Mouse (Mus musculus) lung, postnatal 0 days (tissue): ENCODE measurements around the gene Gadl1. TPM values are rescaled to one million over a fixed set of nuclear protein-coding genes. Genes with fewer than 3 reads are reported as not detected.

ENCODE experiments used
- ATAC-seq: fragments of 200-750 bp; cut with Nextera tagmentation; 2 replicates; pipeline ENCODE4 v1.8.0; 2017; ENCODE audit warnings: moderate library complexity
- DNase-seq: peaks from one replicate; pipeline ENCODE4 v3.0.0-alpha.2; 2016; ENCODE audit warnings: low spot score
- H3K27ac ChIP-seq: fragments of 300-500 bp; sonication (generic); 2 replicates; pipeline ENCODE4 v1.5.1; 2014; ENCODE audit warnings: antibody characterized with exemption, mild to moderate bottlenecking, low read length, mixed read lengths
- H3K27me3 ChIP-seq: fragments of 300-500 bp; sonication (generic); replicated peaks from 2 replicates; pipeline ENCODE4 v1.6.1; 2014; ENCODE audit warnings: low read length, mixed read lengths; ENCODE audit not compliant: insufficient read depth
- H3K36me3 ChIP-seq: fragments of 300-500 bp; sonication (generic); 2 replicates; pipeline ENCODE4 v1.6.1; 2014; ENCODE audit warnings: low read length, mixed read lengths; ENCODE audit not compliant: insufficient read depth
- H3K4me1 ChIP-seq: fragments of 300-500 bp; sonication (generic); 2 replicates; pipeline ENCODE4 v1.6.1; 2014; ENCODE audit warnings: antibody characterized with exemption, low read depth, low read length, mixed read lengths; ENCODE audit not compliant: insufficient read depth
- H3K4me2 ChIP-seq: fragments of 300-500 bp; sonication (generic); replicated peaks from 2 replicates; pipeline ENCODE4 v1.6.1; 2014; ENCODE audit warnings: low read depth, mild to moderate bottlenecking, low read length, moderate library complexity, mixed read lengths
- H3K4me3 ChIP-seq: fragments of 300-500 bp; sonication (generic); 2 replicates; pipeline ENCODE4 v1.5.1; 2014; ENCODE audit warnings: low read depth, low read length
- H3K9ac ChIP-seq: fragments of 300-500 bp; sonication (generic); replicated peaks from 2 replicates; pipeline ENCODE4 v1.6.1; 2014; ENCODE audit warnings: low read depth, mild to moderate bottlenecking
- H3K9me3 ChIP-seq: fragments of 300-500 bp; sonication (generic); 2 replicates; pipeline ENCODE4 v1.6.1; 2016; ENCODE audit warnings: low read length, mixed read lengths
- CTCF ChIP-seq: IDR thresholded peaks from 2 replicates; pipeline ENCODE4 v1.5.1; 2016; ENCODE audit warnings: antibody characterized with exemption, mild to moderate bottlenecking
- EP300 ChIP-seq: IDR thresholded peaks from 2 replicates; pipeline ENCODE4 v1.6.1; 2016; ENCODE audit warnings: antibody characterized with exemption, mild to moderate bottlenecking, control low read depth
- WGBS: fragments of 180-500 bp; shearing (Covaris S2); extraction: QIAGEN DNeasy Blood & Tissue Kit; methylation state at CpG from one replicate; pipeline ENCODE4 v1.1.7; 2014; 5-methylcytosine and 5-hydroxymethylcytosine counted together
- polyA plus RNA-seq: library from polyadenylated mRNA; unstranded; fragments of >200 nt; fragmentation: Nextera tagmentation; extraction: Ambion mirVana; gene quantifications from 2 replicates; pipeline ENCODE4 v1.2.1, GENCODE M21; 2015

The Gadl1 gene
- polyA plus RNA-seq, 1 experiment from 2014 or later = 0.47 TPM

DNA sequence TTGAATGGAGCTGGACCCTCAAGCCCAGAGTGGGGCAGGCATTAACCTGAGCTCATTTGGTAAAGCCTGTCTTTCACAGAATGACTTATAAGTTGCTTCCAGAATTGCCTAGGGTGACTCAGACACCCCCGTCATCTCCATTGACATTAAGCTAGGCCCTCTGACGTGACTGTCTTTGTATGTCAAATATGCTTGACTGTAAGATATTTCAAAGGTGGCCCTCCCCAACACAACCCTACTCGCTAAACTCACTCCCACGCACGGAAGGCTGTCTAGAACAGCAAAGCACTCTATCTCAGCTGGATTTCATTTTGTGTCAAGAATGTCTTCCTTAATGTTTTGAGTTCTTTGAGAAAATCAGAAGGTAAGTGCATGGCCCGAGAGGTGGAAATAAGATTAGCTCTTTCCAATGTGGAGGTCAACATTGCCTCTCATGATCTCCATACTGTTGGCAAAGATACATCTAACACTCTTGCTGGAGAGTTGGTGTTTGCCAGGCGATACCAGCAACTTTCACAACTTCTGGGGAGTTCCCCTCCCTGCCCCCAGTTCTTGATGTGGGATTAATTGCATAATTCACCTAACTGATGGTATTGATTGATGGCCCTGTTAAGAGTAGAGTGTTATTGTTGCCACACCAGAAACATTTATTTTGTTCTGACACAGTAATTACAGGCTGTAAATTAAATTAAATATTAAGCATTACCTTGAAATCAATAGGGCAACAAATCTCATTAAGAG lies 182.0 kb downstream of the Gadl1 start:
- TF ChIP-seq EP300 = no peak
- no peak for TF ChIP-seq CTCF

DNA sequence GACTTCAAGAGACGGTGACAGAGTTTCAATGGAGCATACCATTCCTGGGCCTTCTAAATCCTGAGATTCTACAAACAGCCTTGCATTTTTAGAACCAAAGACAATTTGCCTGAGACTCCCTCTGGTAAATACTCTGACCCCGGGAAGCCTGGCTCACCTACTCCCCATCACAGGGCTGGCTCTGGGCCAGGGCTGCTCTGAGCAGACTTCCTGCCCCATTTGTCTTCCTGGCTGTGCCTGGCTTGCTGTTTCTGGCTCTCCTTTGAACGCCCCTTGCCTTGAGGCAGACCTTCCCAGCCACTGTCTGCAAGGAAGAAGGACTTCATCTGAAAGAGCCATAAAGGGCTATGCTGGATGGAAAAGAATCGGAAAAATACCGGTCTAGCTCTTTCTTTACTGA lies 182.7 kb downstream of the Gadl1 start:
- peak; percentile 42 for DNase-seq
- Histone ChIP-seq H3K9ac (no peak overlapping the region), H3K9me3 (no peaks in the 10 kb centered on the region), H3K36me3 (peaks cover 37% of the 10 kb centered on the region), H3K4me1 (no peaks in the 10 kb centered on the region), H3K27ac (no peak overlapping the region), H3K4me3 (no peak overlapping the region), H3K4me2 (no peak overlapping the region), H3K27me3 (no peaks in the 10 kb centered on the region)
- TF ChIP-seq CTCF (no peak), EP300 (no peak)
- no peak for ATAC-seq
- WGBS = 39% methylated on average over 5 of the region's 5 CpGs

More for the DNA sequence above, 182.0 kb downstream of the Gadl1 start:
- Histone ChIP-seq H3K4me2 (no peak overlapping the region), H3K4me3 (no peak overlapping the region), H3K9ac (no peak overlapping the region), H3K4me1 (no peaks in the 10 kb centered on the region), H3K27ac (no peak overlapping the region), H3K36me3 (peaks cover 31% of the 10 kb centered on the region), H3K9me3 (no peaks in the 10 kb centered on the region), H3K27me3 (no peaks in the 10 kb centered on the region)
- DNase-seq (no peak), ATAC-seq (no peak)
- WGBS = 79% methylated on average over 7 of the region's 7 CpGs

DNA sequence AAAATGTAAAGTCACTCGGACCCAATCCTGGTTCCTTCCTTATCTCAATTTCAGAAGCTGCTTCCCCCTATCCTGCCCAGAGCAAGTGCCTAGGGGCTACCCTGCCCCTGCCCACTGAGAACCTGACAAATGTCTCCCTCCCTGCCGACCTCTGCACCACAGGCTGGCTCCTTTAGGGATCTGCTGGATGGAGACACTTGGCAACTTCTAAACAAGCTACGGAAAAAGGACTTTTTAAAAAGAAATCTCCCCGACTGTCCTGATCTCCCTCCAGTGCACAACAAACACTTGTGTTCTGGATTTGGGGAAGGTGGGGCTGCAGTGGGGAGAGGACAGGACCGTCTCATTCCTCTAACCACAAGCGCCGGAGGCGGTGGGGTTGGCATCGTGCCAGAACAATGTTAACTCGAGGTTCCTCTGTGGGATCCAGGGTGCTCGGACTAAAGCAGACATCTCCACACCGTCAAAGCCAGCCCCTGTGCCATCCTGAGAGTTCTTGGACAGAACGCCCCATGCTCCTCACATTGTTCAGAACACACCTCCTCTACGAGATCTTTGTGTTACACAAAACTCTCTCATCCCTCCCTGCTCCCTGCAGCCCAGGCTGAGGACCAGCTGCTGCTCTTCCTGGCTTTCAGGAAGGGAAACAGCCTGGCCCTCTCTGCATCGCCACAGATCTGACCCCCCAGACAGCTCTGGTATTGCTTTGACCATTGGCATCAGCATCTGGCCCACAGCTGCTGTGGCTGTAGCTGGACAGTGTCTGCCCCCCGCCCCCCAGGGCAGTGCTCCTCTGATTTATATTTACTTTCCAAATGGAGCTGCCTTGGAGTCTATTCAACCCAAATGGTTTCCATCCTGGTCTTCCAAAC lies 189.7 kb downstream of the Gadl1 start:
- H3K27me3 ChIP-seq = no peaks in the 10 kb centered on the region
- H3K4me2 ChIP-seq = no peak overlapping the region
- peak; percentile 91 for DNase-seq
- peaks cover 6% of the 10 kb centered on the region; the same call in 1 of the 2 replicates for H3K4me1 ChIP-seq
- ATAC-seq = peak; percentile 94
- H3K36me3 ChIP-seq = peaks cover 47% of the 10 kb centered on the region; the same call in 1 of the 2 replicates
- no peak overlapping the region for H3K9ac ChIP-seq
- 30% methylated on average over 16 of the region's 16 CpGs for WGBS
- TF ChIP-seq EP300 (peak; percentile 77), CTCF (no peak)
- peak overlapping the region; percentile 61 for H3K27ac ChIP-seq
- H3K9me3 ChIP-seq = no peaks in the 10 kb centered on the region
- H3K4me3 ChIP-seq = no peak overlapping the region

DNA sequence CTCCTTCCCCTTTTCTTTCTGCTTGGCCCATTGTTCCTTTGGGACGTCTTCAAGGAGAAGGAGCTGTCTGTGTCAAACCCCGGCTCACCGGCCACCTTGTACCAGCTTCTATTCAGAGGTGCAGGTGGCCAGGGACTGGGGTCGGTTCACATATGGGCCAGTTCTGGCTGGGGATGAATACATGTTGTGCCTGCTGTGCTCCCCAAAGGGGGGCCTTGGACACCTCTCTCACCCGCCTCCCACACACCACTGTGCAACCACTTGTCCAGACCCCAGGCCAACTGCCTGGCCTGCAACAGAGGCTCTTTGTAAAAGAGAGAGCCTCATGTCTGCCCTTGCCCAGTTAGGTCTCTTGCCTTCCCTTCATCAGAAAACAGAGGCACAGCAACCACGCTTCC lies 190.3 kb downstream of the Gadl1 start:
- WGBS = 60% methylated on average over 6 of the region's 6 CpGs
- H3K36me3 ChIP-seq = peaks cover 49% of the 10 kb centered on the region; the same call in 1 of the 2 replicates
- TF ChIP-seq EP300 = no peak
- no peak for DNase-seq
- no peaks in the 10 kb centered on the region for H3K27me3 ChIP-seq
- H3K4me1 ChIP-seq = peaks cover 6% of the 10 kb centered on the region; the same call in 1 of the 2 replicates
- no peaks in the 10 kb centered on the region for H3K9me3 ChIP-seq
- peak; percentile 23 for ATAC-seq
- peak overlapping the region; percentile 11; the same call in 1 of the 2 replicates for H3K27ac ChIP-seq
- H3K4me3 ChIP-seq = no peak overlapping the region
- no peak overlapping the region for H3K4me2 ChIP-seq
- H3K9ac ChIP-seq = no peak overlapping the region

DNA sequence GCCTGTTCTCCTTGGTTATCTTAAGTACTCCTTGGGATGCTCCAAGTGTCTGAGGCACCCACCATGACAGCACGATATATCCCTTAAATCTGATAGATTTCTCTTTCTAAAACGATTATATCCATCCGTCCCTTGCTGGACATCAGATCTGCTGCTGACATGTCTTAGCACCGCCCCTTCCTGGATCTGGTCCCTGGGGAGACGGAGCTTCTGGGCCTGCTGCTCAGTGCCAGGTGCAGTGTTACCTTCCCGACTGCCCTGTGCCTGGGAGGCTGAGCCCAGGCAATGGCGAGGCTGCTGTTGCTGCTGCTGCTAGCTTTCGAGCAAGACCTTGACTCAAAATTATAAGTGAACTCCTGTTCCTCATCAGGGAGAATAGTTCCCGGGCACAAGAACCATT lies 190.8 kb downstream of the Gadl1 start:
- TF ChIP-seq EP300 (no peak), CTCF (no peak)
- ATAC-seq = no peak
- Histone ChIP-seq H3K4me1 (peaks cover 6% of the 10 kb centered on the region; the same call in 1 of the 2 replicates), H3K36me3 (peaks cover 49% of the 10 kb centered on the region; the same call in 1 of the 2 replicates), H3K27me3 (no peaks in the 10 kb centered on the region), H3K4me2 (no peak overlapping the region), H3K9ac (no peak overlapping the region), H3K9me3 (no peaks in the 10 kb centered on the region), H3K4me3 (no peak overlapping the region), H3K27ac (peak overlapping the region; percentile 11; the same call in 1 of the 2 replicates)
- WGBS = 73% methylated on average over 9 of the region's 9 CpGs
- no peak for DNase-seq

DNA sequence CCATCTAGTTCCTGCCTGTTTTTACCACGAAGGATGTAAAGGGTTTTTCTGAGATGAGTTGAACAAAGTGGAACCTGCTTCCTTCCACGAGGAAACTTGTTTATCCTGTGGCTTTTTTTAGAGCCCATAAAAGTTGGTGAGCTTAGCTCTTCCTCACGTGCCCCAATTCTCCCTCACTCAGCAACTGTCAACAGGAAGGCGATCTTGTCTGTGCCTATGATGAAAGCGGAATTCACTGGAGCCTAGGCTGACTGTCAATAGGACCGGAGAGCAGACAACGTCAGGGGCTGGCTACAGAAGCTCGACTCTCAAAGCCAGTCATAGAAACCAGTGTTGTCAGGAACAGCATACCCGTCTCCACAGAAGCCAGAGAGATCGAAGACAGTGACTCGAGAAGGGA lies 192.6 kb downstream of the Gadl1 start:
- Histone ChIP-seq H3K9me3 (no peaks in the 10 kb centered on the region), H3K9ac (no peak overlapping the region), H3K4me3 (no peak overlapping the region), H3K36me3 (peaks cover 45% of the 10 kb centered on the region; the same call in 1 of the 2 replicates), H3K4me2 (no peak overlapping the region), H3K27me3 (no peaks in the 10 kb centered on the region), H3K27ac (no peak overlapping the region), H3K4me1 (peaks cover 6% of the 10 kb centered on the region; the same call in 1 of the 2 replicates)
- DNase-seq (peak; percentile 32), ATAC-seq (peak; percentile 7; the same call in 1 of the 2 replicates)
- TF ChIP-seq EP300 (no peak), CTCF (no peak)
- WGBS = 54% methylated on average over 11 of the region's 11 CpGs
